Mouse (Mus musculus) spleen, postnatal 4 days (tissue): Measurements from ENCODE around the gene Mto1.
A peak's percentile ranks its signal among the peaks of the same experiment; 100 is the strongest.
"Not testable (repeated sequence)": the region's sequence is repeated elsewhere in the genome, so short reads cannot be mapped to it uniquely, and the experiment has no call there.

Experiments
- DNase-seq, 2 experiments: peaks; one replicate each; pipeline ENCODE4 v3.0.0; 2022; ENCODE audit warnings: low spot score in 2 of 2

The Mto1 gene

DNA sequence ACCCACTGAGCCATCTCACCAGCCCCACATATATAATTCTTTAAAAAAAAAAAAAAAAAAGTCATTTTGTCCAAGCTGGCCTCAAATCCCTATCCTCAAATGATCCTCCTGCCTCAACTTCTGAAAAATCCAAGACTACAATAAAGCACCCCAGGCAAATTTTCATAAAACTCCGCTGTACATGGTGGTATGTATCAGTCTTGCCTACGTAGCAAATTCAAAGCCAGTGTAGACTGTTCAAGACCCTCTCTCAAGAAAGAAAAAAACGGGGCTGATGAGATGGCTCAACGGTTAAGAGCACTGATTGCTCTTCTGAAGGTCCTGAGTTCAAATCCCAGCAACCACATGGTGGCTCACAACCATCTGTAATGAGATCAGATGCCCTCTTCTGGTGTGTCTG, 27.9 kb downstream of the Mto1 start:
- no peak for DNase-seq

DNA sequence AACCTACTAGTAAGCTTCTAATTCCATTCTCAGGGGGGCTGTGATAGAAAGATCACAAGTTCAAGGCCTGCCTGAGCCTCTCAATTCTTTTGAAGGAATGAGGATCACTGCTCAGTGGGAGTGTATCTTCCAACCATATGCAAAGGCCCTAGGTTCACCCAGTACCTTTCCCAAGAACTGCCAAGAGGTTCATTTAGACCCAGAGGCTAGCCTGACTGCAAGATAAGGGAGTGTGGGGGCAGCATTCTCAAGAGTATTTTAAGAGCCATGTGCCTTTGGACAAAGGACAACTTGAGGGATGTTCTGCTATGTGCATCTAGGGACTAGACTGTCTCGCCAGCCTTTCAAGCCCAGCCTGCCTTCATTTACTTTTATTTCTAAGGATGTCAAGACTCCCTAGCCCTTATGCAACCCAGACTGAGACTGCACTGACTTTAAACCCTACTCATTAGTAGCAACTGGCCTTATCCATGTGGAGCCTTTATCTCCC, 28.6 kb downstream of the Mto1 start:
- no peak for DNase-seq

DNA sequence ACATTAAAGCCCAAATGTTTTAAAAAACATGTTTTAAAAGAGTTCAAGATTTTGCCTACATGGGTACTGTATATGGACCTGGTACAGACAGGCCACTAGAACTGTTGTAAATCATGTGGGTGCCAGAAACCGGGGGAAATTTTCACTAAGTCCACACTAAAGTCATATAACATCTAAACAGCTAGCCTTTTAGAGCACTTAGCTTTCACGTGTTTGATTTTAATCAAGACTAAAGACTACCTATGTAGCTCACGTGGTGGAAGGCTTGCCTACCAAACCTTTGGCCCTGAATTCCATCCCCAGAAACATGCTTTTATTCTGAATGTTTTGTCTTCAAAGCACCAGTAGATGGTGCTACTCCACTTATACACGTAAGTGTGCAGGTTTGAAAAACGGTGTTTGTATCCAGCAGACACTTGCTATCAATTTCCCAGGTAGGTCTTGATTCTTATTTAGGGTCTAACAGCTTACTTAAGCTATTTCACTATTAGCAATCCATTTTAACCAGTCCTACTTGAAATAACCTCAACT, 29.1 kb downstream of the Mto1 start:
- no peak for DNase-seq

DNA sequence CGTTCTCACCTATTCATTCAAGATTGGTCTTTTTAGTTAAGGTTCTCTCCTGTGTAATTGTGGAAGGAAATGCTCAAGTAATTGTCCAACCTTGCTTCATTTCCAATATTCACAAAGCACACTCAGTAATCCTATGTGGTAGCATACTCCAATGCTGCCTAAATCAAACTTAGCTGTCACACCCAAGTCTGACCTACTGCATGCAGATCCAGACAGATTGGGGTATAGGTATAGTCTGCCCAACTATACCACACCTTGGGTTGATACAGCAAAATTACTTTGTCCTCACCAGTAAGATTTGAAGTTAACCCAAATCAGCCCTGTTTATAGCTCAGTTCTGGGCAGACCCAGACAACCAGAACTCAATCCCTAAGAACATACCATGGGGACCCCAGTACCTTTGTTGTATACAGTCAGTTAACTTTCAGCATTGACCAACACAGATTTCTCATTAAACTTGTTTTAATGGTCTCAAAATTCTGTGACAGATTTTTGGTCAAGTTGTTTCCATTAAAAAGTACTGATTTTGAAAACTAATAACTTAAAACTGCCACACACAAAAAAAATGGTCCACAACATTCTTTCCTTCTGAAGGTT, 30.1 kb downstream of the Mto1 start:
- not testable (repeated sequence) for DNase-seq

DNA sequence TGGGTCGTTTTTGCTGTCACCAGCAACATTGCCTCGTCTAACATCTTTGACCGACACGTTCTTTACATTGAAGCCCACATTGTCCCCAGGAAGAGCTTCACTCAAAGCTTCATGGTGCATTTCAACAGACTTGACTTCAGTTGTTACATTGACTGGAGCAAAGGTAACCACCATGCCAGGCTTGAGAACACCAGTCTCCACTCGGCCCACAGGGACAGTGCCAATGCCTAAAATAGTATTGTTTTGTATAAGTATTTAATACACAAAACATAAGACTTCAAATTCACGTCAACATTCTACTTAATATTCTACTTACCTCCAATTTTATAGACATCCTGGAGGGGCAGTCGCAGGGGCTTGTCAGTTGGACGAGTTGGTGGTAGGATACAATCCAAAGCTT, 31.3 kb downstream of the Mto1 start:
- not testable (repeated sequence) for DNase-seq

DNA sequence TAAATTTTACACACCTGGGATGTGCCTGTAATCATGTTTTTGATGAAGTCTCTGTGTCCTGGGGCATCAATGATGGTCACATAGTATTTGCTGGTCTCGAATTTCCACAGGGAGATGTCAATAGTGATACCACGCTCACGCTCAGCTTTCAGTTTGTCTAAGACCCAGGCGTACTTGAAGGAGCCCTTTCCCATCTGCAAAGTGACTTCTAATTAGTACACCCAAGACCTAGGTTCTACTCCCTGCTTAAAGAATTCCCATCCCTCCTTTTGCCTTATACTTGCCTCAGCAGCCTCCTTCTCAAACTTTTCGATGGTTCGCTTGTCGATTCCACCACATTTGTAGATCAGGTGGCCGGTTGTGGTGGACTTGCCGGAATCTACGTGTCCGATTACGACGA, 32.2 kb downstream of the Mto1 start:
- DNase-seq = not testable (repeated sequence)

DNA sequence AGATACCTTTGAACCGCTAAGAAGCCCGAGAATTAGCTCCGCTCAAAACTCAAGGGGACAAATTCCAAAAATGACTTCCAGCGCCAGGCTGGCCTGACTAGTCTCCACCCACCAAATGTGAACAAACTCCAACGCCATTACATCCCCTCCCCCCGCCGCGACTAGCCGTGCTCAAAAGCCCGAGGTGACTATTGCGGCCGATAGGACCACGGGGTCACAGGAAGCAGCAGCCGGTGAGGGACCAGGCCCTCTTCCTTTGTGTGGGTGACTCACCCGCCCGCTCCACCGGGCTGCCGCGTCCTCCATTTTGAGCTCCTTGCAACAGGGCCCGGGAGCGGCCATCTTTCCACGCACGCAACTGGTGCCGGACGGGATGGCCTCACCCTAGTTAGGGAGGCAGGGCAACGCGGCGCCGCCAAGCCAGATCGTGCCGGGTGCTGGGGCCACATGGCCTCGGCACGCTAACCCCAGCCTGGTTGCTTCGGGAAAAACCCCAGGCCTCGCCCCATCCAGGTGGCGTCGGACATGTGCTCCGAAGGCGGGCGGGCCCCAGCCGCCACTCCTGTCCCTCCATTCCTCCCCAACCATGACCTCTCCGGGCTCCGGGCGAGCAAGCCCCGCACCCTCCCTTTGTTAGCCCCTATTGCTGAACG, 32.8 kb downstream of the Mto1 start:
- DNase-seq = peak; percentile 81 to 91

DNA sequence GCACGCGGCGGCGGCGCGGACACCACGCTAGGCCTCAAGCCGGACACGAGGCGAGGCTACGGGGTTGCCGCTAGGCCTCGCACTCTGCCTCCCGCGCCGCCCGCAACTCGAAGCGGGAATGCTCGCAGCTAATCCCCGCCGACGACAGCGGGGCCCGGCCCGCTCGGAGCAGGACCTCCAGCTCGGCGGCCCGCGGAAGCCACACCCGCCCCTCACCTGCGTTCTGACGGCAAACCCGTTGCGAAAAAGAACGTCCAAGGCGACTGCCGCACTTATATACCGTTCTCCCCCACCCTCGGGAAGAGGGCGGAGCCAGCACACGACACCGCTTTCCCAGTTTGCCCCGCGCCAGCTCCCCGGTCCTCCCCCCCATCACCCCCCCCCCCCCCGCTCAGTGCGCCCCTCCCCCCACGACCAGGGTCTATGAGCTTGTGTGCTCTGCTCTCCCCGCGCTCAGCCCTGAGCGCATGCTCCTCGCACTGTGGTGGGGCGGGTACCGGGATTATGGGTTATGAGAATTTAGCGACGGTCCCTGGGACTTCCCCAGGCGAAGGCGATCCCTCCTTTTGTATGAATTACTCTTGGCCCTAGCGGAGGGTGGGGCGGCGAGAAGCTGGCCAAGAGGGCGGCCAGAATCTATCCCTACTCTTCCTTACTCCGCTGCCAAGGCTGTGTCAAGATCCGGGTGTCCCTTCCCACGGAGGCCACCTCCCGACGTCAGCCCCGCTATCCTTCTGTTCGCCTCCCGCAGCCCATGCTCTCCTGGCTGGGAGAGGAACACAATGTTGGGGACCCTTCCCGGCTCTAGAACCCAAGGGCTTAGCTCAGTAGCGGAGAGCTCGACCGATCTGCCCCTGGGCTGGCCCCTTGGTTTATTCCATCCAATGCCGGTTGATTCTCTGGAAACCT, 33.7 kb downstream of the Mto1 start:
- peak; percentile 91 to 96 for DNase-seq

DNA sequence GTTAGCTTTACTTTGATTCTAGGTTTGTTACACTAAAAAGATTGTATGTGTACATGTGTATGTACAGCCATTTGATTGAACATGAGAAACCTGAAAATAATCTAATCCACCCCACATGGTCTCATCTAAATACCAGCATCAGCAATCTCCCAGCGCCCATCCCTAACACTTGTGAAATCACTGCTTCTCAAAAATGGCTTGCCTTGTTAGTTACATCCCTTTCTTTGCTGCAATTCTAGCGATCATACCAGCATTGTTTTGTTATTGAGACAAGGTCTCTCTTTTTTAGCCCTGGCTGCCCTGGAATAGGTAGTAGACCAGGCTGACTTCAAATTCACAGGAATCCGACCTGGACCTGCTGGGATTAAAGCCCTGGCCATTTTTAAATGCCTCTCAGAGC, 34.4 kb downstream of the Mto1 start:
- no peak for DNase-seq

DNA sequence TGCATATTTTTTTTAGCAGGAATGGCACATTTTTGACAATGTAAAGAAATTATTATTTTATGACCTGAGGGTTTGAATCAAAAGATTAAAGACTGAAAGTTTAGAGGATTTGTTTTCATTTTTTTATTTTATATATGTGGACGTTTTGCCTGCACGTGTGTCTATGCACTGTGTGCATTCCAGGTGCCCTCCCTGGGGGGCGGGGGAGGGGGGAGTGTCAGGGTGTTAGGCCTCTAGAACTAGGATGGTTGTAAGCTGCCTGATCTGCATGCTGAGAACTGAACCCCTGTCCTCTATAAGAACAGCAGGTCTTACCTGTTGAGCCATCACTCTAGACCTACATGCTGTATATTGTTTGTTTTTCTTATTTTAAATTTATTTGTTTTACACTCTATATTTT, 36.7 kb downstream of the Mto1 start:
- no peak for DNase-seq

DNA sequence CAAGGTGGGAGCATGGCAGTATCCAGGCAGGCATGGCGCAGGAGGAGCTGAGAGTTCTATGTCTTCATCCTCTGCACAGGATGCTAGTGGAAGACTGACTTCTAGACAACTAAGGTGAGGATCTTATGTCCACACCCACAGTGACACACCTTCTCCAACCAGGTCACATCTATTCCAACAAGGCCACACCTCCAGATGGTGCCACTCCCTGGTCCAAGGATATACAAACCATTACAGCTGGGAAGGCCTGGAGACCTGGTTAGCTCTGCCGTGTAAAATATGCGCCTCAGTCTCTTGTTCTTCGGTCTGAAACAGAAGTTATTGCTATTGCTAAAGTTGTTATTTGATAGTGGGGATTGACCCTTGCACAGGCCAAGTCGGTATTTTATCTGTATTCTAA, 40.0 kb downstream of the Mto1 start:
- DNase-seq = not testable (repeated sequence)

DNA sequence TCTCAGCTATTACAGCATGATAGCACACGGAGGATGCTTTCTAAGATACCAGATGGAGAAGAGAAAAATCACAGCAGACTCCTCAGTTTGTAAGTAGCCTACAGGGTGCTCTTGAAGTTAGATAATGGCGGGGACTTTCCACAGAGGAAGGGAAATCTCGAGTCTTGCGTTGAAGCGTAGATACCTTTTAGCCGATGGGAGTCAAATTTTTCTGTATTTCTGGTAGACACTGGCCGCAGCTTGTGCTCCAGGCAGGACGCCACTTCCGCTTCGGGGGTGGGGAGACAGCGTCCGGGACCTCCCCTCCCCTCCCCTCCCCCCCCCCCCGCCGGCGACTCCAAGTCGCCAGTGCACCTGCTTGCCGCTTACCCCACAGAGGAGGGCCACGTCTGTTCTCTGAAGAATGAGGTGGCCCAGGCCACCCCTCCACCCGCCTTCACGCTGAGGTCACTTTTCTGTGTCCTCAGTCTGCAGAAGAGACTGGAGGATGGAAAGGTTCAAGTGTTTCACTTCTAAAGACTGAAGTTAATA, 40.9 kb downstream of the Mto1 start, which contains the start of gene Eef1a1:
Eef1a1 (minus strand) TSS at position 262 of the 531 bp plus-strand sequence.
- DNase-seq = peak; percentile 35 to 68

DNA sequence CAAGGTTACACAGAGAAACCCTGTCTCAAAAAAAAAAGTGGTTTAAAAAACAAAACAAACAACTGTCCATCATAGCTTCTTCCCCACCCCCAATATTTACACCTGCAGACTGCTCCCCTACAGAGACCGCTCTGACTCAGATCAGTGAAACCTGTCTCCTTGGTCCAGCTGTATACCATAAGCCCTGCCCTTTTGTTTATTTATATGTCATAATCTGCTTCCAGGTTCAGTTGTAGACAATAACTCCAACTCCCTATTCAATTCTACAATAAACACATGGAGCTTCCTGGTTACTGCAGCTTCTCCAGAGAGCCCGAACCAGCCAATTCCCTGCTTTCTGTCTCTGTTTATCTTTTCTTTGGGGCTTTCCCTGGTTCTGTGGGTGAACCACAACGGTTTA, 43.2 kb downstream of the Mto1 start:
- no peak for DNase-seq

DNA sequence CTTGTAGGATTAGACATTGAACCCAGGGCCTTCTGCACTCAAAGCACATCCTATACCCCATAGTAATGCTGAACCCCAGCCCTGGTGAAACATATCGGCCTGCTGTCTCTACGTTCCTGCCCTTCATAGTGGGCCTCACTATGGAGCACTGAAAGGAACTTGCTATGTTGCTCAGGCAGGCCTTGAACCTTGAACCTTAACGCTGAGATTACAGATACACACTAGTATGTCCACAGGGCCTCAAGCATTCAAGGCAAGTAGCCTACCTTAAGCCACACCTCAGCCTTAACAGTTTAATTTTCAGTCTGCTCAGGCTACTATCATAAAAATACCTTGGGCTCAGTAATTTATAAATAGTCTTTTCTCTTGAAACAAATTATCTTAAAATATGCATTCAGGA, 44.2 kb downstream of the Mto1 start:
- DNase-seq = no peak

DNA sequence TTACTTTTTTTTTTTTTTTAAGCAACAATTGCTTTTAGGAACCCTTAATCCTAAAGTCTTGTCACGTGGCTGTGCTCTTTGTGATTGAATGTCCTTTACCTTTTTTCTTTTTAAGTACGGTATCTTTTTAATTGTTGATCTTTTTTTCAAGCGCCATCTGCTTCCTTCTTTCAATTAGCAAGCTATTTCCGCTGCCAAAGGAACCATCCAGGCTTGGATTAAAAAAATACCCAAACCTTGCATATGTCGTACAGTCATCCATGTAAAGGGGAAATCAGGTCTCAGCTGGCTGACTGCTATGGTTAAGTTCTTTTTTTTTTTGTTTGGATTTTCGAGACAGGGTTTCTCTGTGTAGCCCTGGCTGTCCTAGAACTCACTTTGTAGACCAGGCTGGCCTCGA, 45.2 kb downstream of the Mto1 start:
- DNase-seq = no peak

DNA sequence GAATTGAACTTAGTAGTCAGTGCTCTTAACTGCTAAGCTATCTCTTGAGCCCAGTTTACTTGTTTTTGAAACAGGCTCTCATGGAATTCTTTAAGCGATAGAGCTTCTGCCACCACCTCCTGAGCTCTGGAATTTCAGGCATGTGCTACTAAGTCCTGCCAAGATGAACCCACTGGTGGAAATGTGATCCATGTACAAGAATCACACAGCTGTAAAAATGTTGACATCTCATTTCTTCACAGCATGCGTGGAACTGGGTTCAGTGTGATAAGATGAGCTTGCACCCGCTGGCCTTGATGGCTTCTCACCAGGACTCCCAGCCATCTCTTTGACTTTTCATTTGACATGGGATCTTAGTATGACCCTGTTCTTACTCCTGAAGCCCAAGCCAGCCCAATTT, 52.4 kb downstream of the Mto1 start:
- DNase-seq = no peak

DNA sequence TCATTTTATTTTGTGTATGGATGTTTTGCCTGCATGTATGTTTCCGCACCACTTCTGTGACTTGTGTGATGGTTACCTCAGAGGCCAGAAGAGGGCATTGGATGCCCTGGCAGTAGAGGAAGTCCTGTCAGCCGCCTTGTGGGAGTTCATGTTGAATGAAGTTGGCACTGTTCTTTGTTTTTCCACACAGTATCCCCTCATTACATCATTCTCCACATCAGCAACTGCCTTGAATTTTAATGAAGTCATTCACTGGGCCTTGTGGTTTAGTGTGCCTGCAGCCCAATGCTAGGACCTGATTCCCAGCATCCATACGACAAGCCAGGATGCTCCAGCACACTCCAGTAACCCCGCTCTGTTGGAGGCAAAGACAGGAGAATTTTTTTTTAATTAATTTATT, 53.3 kb downstream of the Mto1 start:
- DNase-seq = no peak

DNA sequence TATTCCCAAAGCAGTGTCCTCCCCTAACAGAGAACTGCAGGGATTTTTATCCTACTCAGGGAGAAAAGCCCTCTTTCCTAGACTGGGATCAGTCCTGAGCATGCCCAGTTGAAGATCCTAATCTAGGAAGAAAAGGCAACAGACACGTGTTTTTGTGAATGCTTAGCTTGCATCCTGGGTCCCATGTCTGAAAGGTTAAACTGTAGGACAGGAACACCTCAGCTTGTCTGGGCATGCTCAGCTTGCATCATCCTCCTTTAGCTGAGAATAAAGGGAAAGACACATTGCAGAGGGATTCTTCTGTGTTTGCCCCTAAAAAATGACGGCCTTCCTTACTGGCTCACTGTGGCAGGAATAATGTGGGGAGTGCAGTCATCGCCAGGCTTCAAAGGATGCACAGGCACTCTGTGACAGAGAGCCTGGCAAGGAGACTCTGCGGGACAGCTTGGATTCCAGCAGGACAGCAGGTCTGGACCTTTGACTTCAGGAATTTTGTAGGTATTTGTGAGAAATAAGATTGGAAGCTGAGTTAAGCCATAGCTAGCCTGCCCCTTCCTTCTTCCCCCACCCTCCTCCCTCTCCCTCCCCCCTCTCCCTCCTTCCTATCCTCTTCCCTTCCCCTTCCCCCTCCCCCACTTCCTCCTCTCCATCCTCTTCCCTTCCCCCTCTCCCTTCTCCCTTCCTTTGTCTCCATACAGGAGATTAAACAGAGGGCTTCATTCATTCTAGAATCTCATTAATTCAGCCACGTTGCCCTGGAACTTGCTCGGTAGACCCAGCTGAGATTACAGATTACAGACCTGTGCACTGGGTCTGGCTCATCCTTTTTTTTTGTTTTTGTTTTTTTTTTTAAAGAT, 55.4 kb downstream of the Mto1 start:
- DNase-seq = no peak

DNA sequence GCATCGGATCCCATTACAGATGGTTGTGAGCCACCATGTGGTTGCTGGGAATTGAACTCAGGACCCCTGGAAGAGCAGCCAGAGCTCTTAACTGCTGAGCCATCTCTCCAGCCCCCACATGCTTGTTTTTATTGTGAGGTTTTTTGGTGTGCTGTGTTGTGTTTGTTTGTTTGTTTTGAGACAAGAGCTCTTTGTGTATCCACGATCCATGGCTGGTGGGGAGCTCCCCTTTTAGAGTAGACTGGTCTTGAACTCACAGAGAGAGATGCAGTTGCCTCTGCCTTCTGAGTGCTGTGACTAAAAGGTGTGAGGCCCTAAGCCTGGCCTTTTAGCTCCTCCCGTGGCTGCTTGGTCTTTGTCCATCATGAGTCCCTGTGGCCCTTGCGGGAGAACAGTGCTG, 56.1 kb downstream of the Mto1 start:
- DNase-seq = no peak

DNA sequence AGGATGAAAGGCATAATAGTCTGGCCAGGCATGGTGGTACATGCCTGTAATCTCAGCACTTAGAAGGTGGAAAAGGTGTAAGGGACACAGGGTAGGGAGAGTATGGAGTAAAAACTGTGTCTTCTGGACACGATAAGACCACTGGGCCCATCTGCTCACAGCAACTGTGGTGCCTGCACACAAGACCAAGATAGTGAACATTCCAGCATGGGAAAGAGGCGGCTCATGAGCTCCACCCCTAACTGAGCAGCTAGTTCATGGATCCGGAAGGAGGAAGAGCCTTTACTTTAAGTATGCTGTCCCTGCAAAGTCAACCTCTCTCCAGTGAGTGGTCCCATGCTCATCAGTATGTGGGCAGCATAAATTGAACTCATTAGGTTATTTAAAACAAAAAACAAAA, 56.7 kb downstream of the Mto1 start:
- no peak for DNase-seq

DNA sequence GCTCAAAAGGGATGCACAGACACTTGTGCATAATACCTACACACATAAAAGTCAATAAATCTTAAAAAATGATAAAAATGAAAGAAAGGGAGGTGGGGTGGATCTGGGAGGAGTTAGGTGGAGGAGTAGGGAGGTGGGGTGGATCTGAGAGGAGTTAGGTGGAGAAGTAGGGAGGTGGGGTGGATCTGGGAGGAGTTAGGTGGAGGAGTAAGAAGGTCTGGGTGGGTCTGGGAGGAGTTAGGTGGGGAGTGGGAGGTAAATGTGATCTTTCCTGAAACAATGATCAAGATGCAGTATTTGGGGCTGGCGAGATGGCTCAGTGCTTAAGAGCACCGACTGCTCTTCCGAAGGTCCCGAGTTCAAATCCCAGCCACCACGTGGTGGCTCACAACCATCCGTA, 57.2 kb downstream of the Mto1 start:
- no peak for DNase-seq
